Mouse (Mus musculus) embryonic facial prominence, embryonic 11.5 days (tissue): ENCODE measurements at regions not wholly inside any gene's neighbourhood (a gene's known extent, or its start where the extent isn't known, plus 50 kb on each side); places are given as distances from the start of the nearest gene placed in this dataset.

Source experiments
- ATAC-seq: fragments of 200-750 bp; cut with Nextera tagmentation; replicated peaks from 2 replicates; pipeline ENCODE4 v1.8.0; 2017; ENCODE audit warnings: low read depth; ENCODE audit not compliant: insufficient number of reproducible peaks, low FRiP score, low TSS enrichment
- DNase-seq: peaks from one replicate; pipeline ENCODE4 v3.0.0-alpha.2; 2015; ENCODE audit warnings: low spot score
- H3K27ac ChIP-seq: fragments of 300-500 bp; sonication (generic); replicated peaks from 2 replicates; pipeline ENCODE4 v1.5.1; 2014; ENCODE audit warnings: mild to moderate bottlenecking, low read depth, low read length, control low read depth
- H3K27me3 ChIP-seq: fragments of 300-500 bp; sonication (generic); 2 replicates; pipeline ENCODE4 v1.6.1; 2014; ENCODE audit warnings: mild to moderate bottlenecking, low read length, moderate library complexity, mixed read lengths; ENCODE audit not compliant: control insufficient read depth, insufficient read depth
- H3K36me3 ChIP-seq: fragments of 300-500 bp; sonication (generic); replicated peaks from 2 replicates; pipeline ENCODE4 v1.6.1; 2014; ENCODE audit warnings: low read depth, mild to moderate bottlenecking, low read length, moderate library complexity, mixed read lengths; ENCODE audit not compliant: control insufficient read depth, insufficient read depth
- H3K4me1 ChIP-seq: fragments of 300-500 bp; sonication (generic); 2 replicates; pipeline ENCODE4 v1.6.1; 2014; ENCODE audit warnings: low read length, mixed read lengths; ENCODE audit not compliant: control insufficient read depth, insufficient read depth
- H3K4me2 ChIP-seq: fragments of 300-500 bp; sonication (generic); 2 replicates; pipeline ENCODE4 v1.6.1; 2014; ENCODE audit warnings: low read depth, mild to moderate bottlenecking, control low read depth, low read length, moderate library complexity
- H3K4me3 ChIP-seq: fragments of 300-500 bp; sonication (generic); 2 replicates; pipeline ENCODE4 v1.5.1; 2014; ENCODE audit warnings: low read depth, low read length, control low read depth
- H3K9ac ChIP-seq: fragments of 300-500 bp; sonication (generic); replicated peaks from 2 replicates; pipeline ENCODE4 v1.6.1; 2014; ENCODE audit warnings: mild to moderate bottlenecking, control low read depth, low read length
- H3K9me3 ChIP-seq: fragments of 300-500 bp; sonication (generic); replicated peaks from 2 replicates; pipeline ENCODE4 v1.6.1; 2016; ENCODE audit warnings: mild to moderate bottlenecking, low read length, inconsistent platforms, mixed read lengths; ENCODE audit not compliant: control insufficient read depth
- WGBS: fragments of 180-500 bp; shearing (Covaris S2); extraction: QIAGEN DNeasy Blood & Tissue Kit; methylation state at CpG from one replicate; pipeline ENCODE4 v1.1.7; 2014; 5-methylcytosine and 5-hydroxymethylcytosine counted together

DNA sequence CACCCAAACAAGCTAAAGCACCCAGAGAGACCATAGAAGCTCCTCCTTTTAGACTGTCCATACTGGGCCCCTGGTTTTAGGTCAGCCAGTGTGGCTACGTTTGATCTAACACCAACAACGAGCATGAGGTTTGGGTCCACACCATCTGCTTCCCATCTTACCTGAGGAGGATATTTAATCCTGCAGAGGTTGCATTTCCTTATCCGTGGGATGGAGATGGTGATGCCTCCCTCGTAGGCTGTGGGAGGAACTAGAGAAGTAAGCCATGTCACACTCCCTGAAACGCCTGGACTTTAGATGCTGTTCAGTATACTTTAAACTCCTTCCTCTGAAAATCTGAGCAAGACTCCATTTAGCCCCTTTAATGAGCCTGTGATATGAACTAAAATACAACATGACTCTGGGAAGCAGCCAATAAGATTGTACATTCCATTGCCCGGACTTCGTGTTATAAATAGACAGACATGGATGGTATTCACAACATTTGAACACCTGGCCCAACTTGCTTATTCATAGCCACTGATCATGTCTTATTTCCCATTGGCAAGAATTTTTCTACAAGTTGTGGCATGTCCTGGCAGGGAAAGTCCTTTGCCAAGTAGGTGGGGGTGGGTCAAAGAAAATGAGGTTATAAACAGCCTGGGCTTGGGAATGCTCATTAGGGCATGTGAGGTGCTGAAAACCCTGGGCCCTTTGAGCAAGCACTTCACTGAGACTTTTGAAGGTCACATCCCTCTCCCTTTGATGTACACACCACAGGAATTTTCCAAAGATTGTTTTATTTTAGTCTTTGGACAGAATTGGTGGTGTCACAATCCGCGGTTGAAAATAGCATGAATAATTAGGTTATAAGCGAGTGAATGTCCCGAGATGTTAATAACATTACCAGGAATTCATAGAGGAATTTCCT is 89.7 kb upstream of the Pgrmc2 start:
- WGBS = 81% methylated on average over 11 of the region's 11 CpGs
- ATAC-seq (no peak), DNase-seq (no peak)
- H3K9ac ChIP-seq = no peak overlapping the region
- no peak overlapping the region for H3K4me2 ChIP-seq
- H3K4me3 ChIP-seq = no peak overlapping the region
- no peaks in the 10 kb centered on the region for H3K9me3 ChIP-seq
- H3K27me3 ChIP-seq = no peaks in the 10 kb centered on the region
- no peak overlapping the region for H3K27ac ChIP-seq
- H3K36me3 ChIP-seq = no peaks in the 10 kb centered on the region
- no peaks in the 10 kb centered on the region for H3K4me1 ChIP-seq

DNA sequence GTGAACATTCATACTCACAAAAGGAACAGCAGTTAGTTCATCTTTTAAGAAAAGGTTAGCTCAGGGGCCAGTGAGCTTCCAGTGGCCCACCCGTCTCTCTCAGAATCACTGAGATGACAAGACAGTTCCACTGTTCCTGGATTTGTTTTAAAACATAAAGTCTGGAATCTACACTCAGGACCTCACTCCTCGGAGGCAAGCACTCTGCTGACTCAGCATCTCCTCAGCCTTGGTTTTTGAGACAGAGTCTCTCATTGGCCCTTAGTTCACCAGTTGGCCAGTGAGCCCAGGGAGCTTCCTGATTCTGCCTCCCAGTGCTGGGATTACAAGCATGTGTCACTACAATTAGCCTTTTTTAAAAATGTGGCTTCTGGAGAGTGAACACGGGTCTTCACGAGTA is 88.9 kb upstream of the Pgrmc2 start:
- no peaks in the 10 kb centered on the region for H3K4me1 ChIP-seq
- H3K36me3 ChIP-seq = no peaks in the 10 kb centered on the region
- no peak overlapping the region for H3K4me2 ChIP-seq
- no peak overlapping the region for H3K9ac ChIP-seq
- WGBS = 87% methylated on average over 4 of the region's 4 CpGs
- H3K4me3 ChIP-seq = no peak overlapping the region
- DNase-seq = no peak
- ATAC-seq = no peak
- no peaks in the 10 kb centered on the region for H3K27me3 ChIP-seq
- no peaks in the 10 kb centered on the region for H3K9me3 ChIP-seq
- H3K27ac ChIP-seq = no peak overlapping the region

DNA sequence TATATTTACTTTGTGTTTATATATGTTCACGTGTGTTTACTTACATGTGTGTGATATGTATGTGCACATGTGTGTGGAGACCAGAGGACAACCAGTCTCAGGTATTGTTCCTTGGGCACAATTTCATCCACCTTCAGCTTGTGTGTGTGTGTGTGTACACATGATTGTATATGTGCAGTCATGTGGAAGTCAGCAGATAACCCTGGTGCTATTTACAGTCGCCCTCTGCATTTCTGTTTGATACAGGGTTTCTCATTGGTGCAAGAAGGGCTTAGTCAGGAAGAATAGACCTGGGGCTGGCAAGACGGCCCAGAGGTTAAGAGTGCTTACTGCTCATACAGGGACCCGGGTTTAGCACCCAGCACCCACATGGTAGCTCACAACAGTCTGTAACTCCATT is 88.5 kb upstream of the Pgrmc2 start:
- Histone ChIP-seq H3K27me3 (no peaks in the 10 kb centered on the region), H3K4me3 (no peak overlapping the region), H3K9me3 (no peaks in the 10 kb centered on the region), H3K36me3 (no peaks in the 10 kb centered on the region), H3K4me2 (no peak overlapping the region), H3K9ac (no peak overlapping the region), H3K27ac (no peak overlapping the region), H3K4me1 (no peaks in the 10 kb centered on the region)
- no peak for ATAC-seq
- DNase-seq = no peak
- WGBS = 89% methylated on average over 4 of the region's 4 CpGs

DNA sequence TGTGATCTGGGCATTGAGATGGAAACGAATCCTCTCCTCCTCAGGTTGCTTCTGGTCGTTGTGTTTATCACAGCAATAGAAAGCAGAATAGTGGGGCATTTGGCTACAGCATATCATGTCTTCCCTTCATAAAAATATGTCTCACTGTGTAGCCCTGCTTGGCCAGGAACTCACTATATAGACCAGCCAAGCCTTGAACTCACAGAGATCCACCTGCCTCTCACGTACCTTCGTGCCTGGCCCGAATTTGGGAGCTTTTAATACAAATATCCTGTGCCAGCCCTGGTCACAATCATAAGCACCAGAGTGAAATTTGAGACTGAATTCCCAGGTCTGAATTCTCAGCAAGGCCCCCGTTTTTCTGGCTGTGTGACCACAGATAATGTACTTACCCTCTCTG is 87.7 kb upstream of the Pgrmc2 start:
- no peak for ATAC-seq
- 70% methylated on average over 6 of the region's 6 CpGs for WGBS

DNA sequence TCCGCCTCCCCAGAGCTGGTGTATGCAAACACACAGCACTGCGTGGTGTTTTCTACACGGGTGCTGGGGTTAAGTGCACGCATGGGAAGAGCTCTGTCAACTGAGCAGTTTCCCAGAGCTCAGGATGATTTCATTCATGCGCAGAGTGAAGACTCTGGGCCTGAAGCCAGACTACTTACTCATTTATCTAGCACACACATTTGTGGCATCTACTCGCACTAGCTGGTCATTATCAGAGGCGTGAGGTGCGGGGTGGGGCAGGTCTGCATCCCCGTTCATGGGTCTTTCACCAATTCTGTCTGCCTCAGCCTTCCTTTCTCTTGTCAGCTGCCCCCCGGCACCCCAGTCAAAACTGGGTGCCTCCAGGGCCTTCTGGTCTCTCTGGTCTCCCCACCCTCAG is 86.6 kb upstream of the Pgrmc2 start:
- H3K4me3 ChIP-seq = no peak overlapping the region
- DNase-seq (no peak), ATAC-seq (no peak)
- no peaks in the 10 kb centered on the region for H3K36me3 ChIP-seq
- no peaks in the 10 kb centered on the region for H3K9me3 ChIP-seq
- H3K4me2 ChIP-seq = no peak overlapping the region
- 85% methylated on average over 10 of the region's 10 CpGs for WGBS
- no peaks in the 10 kb centered on the region for H3K4me1 ChIP-seq
- no peaks in the 10 kb centered on the region for H3K27me3 ChIP-seq
- no peak overlapping the region for H3K27ac ChIP-seq
- H3K9ac ChIP-seq = no peak overlapping the region

More for the DNA sequence above, 87.7 kb upstream of the Pgrmc2 start:
- no peak overlapping the region for H3K27ac ChIP-seq
- H3K4me1 ChIP-seq = no peaks in the 10 kb centered on the region
- H3K9ac ChIP-seq = no peak overlapping the region
- DNase-seq = no peak
- no peak overlapping the region for H3K4me3 ChIP-seq
- no peaks in the 10 kb centered on the region for H3K36me3 ChIP-seq
- H3K9me3 ChIP-seq = no peaks in the 10 kb centered on the region
- no peaks in the 10 kb centered on the region for H3K27me3 ChIP-seq
- no peak overlapping the region for H3K4me2 ChIP-seq

DNA sequence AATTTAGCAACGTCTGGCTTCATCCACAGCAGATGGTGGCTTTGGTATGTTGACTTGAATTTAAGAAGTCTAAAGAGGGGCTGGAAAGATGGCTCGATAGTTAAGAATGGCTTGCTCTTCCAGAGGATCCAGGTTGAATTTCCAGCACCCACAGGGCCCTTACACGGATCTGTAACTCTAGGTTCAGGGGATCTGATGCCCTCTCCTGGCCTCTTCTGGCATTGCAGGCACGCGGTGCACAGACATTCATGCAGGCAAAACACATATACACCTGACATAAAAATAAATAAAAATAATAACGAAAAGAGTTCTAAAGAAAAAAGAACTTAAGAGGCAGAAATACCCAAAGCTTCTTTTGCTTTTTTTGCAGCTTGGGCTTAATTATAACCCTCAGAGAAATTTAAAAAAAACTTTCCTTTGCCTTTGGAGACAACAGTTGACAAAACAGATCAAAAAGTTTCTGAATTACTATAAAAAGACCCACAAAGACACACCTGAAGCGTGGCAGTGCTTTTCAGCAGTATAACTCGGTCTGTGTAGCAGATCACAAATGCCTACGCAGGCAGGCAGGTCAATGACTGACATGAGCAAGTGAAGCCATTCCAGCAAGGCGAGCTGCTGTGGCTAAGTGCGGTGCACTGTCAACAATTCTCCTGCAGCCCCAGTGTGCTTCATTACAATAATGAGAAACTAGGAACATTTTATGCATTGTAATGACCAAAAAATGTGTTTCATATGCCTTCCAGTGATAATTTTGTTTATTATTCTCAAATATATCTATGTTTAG is 85.5 kb upstream of the Pgrmc2 start:
- 86% methylated on average over 11 of the region's 11 CpGs for WGBS
- Histone ChIP-seq H3K9me3 (no peaks in the 10 kb centered on the region), H3K27ac (no peak overlapping the region), H3K4me1 (no peaks in the 10 kb centered on the region), H3K27me3 (no peaks in the 10 kb centered on the region), H3K4me2 (no peak overlapping the region), H3K36me3 (no peaks in the 10 kb centered on the region), H3K9ac (no peak overlapping the region), H3K4me3 (no peak overlapping the region)
- DNase-seq = no peak
- no peak for ATAC-seq

DNA sequence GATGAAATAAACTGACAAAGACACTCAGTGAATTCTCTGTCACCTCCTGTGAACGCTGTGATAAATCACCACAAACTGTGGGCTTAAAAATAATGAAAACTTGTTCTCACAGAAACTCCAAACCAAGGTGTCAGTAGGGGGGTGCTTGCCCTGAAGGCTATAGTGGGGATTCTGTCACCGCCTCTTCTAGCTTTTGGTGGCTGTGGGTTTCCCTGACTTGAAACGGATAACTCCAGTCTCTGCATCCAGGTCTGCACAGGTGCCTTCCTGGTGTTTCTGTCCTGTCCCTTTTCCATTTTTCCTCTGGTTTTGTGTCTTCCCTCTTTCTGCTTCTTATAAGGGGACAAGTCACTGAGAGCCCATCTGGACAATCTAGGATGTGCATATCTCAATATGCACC is 84.6 kb upstream of the Pgrmc2 start:
- WGBS = 91% methylated on average over 3 of the region's 3 CpGs
- DNase-seq (no peak), ATAC-seq (no peak)
- Histone ChIP-seq H3K4me3 (no peak overlapping the region), H3K9ac (no peak overlapping the region), H3K27ac (no peak overlapping the region), H3K4me1 (no peaks in the 10 kb centered on the region), H3K9me3 (no peaks in the 10 kb centered on the region), H3K36me3 (no peaks in the 10 kb centered on the region), H3K4me2 (no peak overlapping the region), H3K27me3 (no peaks in the 10 kb centered on the region)

DNA sequence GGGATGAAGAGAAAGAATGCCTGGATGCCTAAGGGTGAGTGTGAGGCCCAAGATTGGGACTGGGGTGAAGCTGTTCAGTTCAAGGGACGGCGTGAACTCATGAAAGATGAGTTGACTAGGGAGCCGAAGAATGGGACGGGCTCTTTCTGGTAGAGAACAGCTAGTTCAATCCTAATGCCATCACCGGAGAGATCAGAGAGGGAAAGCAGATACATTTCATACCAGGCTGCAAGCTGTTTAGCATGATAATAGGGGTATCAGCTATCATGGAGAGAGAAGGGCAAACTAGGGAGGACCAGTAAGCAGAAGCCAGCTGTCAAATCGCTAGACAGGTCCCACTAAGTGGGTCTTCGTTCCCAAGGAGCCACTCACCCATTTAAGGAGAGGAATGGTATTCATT is 81.9 kb upstream of the Pgrmc2 start:
- Histone ChIP-seq H3K4me2 (no peak overlapping the region), H3K36me3 (no peaks in the 10 kb centered on the region), H3K27me3 (no peaks in the 10 kb centered on the region), H3K9me3 (no peaks in the 10 kb centered on the region), H3K9ac (no peak overlapping the region), H3K4me3 (no peak overlapping the region), H3K27ac (no peak overlapping the region), H3K4me1 (no peaks in the 10 kb centered on the region)
- no peak for ATAC-seq
- WGBS = 86% methylated on average over 7 of the region's 7 CpGs
- DNase-seq = no peak
